Mouse (Mus musculus): ENCODE data around the gene Slc2a4. TPM values are rescaled to one million over a fixed set of nuclear protein-coding genes. Genes with fewer than 3 reads are reported as not detected.

Gene Slc2a4
- polyA plus RNA-seq, 1 experiment from 2014 or later = 2.7 TPM

GRCm38 (mm10) chr11:69979827-69980195, 31.8 kb upstream of the Slc2a4 start:
- Histone ChIP-seq H3K9ac (replicated peaks; ENCODE audit: low read depth, low read length) (peak overlapping the region; percentile 97), H3K36me3 (ENCODE audit: control insufficient read depth, insufficient read depth, low read length) (peaks cover 20% of the 10 kb centered on the region), H3K4me3 (ENCODE audit: low read depth, low read length) (peak overlapping the region; percentile 100), H3K4me1 (ENCODE audit: control insufficient read depth, insufficient read depth, low read length) (peaks cover 23% of the 10 kb centered on the region), H3K27me3 (ENCODE audit: control insufficient read depth, insufficient read depth, low read length) (no peaks in the 10 kb centered on the region), H3K9me3 (ENCODE audit: control insufficient read depth, low read length) (no peaks in the 10 kb centered on the region), H3K27ac (ENCODE audit: low read depth, low read length) (peak overlapping the region; percentile 96), H3K4me2 (ENCODE audit: low read depth, low read length) (peak overlapping the region; percentile 91)
- WGBS = 3% methylated on average over 16 of the region's 16 CpGs
- ATAC-seq (ENCODE audit: low read depth) = no peak

GRCm38 (mm10) chr11:69976271-69976670, 28.3 kb upstream of the Slc2a4 start:
- H3K4me1 ChIP-seq (ENCODE audit: control insufficient read depth, insufficient read depth, low read length) = peaks cover 4% of the 10 kb centered on the region; the same call in 1 of the 2 replicates
- 88% methylated on average over 4 of the region's 4 CpGs for WGBS
- H3K27ac ChIP-seq (ENCODE audit: low read depth, low read length) = no peak overlapping the region
- no peak overlapping the region for H3K4me3 ChIP-seq (ENCODE audit: low read depth, low read length)
- H3K9ac ChIP-seq (replicated peaks; ENCODE audit: low read depth, low read length) = no peak overlapping the region
- H3K9me3 ChIP-seq (ENCODE audit: control insufficient read depth, low read length) = no peaks in the 10 kb centered on the region
- no peaks in the 10 kb centered on the region for H3K27me3 ChIP-seq (ENCODE audit: control insufficient read depth, insufficient read depth, low read length)
- H3K4me2 ChIP-seq (ENCODE audit: low read depth, low read length) = no peak overlapping the region
- peaks cover 21% of the 10 kb centered on the region for H3K36me3 ChIP-seq (ENCODE audit: control insufficient read depth, insufficient read depth, low read length)
- no peak for ATAC-seq (ENCODE audit: low read depth)

- no peak for ATAC-seq (ENCODE audit: low read depth)
- no peaks in the 10 kb centered on the region for H3K9me3 ChIP-seq (ENCODE audit: control insufficient read depth, low read length)
- 92% methylated on average over 2 of the region's 2 CpGs for WGBS
- H3K36me3 ChIP-seq (ENCODE audit: control insufficient read depth, insufficient read depth, low read length) = peaks cover 26% of the 10 kb centered on the region
- no peak overlapping the region for H3K4me2 ChIP-seq (ENCODE audit: low read depth, low read length)
- H3K4me3 ChIP-seq (ENCODE audit: low read depth, low read length) = no peak overlapping the region
- H3K4me1 ChIP-seq (ENCODE audit: control insufficient read depth, insufficient read depth, low read length) = peaks cover 4% of the 10 kb centered on the region; the same call in 1 of the 2 replicates
- H3K27me3 ChIP-seq (ENCODE audit: control insufficient read depth, insufficient read depth, low read length) = no peaks in the 10 kb centered on the region
- no peak overlapping the region for H3K27ac ChIP-seq (ENCODE audit: low read depth, low read length)
- H3K9ac ChIP-seq (replicated peaks; ENCODE audit: low read depth, low read length) = no peak overlapping the region
These were observed 26.9 kb upstream of the Slc2a4 start for GRCm38 (mm10) chr11:69974907-69975306.

- Histone ChIP-seq H3K27me3 (ENCODE audit: control insufficient read depth, insufficient read depth, low read length) (peaks cover 20% of the 10 kb centered on the region), H3K4me3 (ENCODE audit: low read depth, low read length) (no peak overlapping the region), H3K36me3 (ENCODE audit: control insufficient read depth, insufficient read depth, low read length) (peaks cover 36% of the 10 kb centered on the region), H3K4me1 (ENCODE audit: control insufficient read depth, insufficient read depth, low read length) (peaks cover 4% of the 10 kb centered on the region; the same call in 1 of the 2 replicates), H3K9me3 (ENCODE audit: control insufficient read depth, low read length) (no peaks in the 10 kb centered on the region), H3K4me2 (ENCODE audit: low read depth, low read length) (no peak overlapping the region), H3K9ac (replicated peaks; ENCODE audit: low read depth, low read length) (no peak overlapping the region), H3K27ac (ENCODE audit: low read depth, low read length) (no peak overlapping the region)
- no peak for ATAC-seq (ENCODE audit: low read depth)
- WGBS = 88% methylated on average over 3 of the region's 3 CpGs
These were observed 22.8 kb upstream of the Slc2a4 start for GRCm38 (mm10) chr11:69970775-69971174.

DNA sequence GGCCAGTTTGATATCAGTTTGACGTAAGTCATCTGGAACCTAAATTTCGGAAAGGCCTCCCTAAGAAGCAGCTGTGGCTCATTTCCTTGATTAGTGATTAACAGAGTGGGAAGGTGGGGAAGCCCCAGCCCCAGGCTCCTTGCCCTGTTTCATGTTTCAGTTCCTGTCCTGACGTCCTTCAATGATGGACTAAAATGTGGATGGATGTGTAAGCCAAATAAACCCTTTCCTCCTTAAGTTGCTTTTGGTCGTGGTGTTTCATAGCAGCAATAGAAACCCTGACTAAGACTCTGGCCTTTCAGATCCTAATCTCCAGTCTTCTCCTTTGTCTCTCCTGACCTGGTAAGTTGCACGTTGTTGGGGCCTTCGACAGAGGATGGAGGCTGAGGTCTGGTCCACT, 22.2 kb upstream of the Slc2a4 start:
- Histone ChIP-seq H3K36me3 (ENCODE audit: control insufficient read depth, insufficient read depth, low read length) (peaks cover 35% of the 10 kb centered on the region), H3K4me1 (ENCODE audit: control insufficient read depth, insufficient read depth, low read length) (peaks cover 6% of the 10 kb centered on the region; the same call in 1 of the 2 replicates)
- 90% methylated on average over 6 of the region's 6 CpGs for WGBS

GRCm38 (mm10) chr11:69968793-69969192, 20.8 kb upstream of the Slc2a4 start:
- peaks cover 23% of the 10 kb centered on the region for H3K36me3 ChIP-seq (ENCODE audit: control insufficient read depth, insufficient read depth, low read length)
- no peak overlapping the region for H3K4me3 ChIP-seq (ENCODE audit: low read depth, low read length)
- WGBS = 82% methylated on average over 4 of the region's 4 CpGs
- H3K27me3 ChIP-seq (ENCODE audit: control insufficient read depth, insufficient read depth, low read length) = peaks cover 38% of the 10 kb centered on the region
- no peak for ATAC-seq (ENCODE audit: low read depth)
- peaks cover 9% of the 10 kb centered on the region; the same call in 1 of the 2 replicates for H3K4me1 ChIP-seq (ENCODE audit: control insufficient read depth, insufficient read depth, low read length)
- H3K9ac ChIP-seq (replicated peaks; ENCODE audit: low read depth, low read length) = no peak overlapping the region
- no peaks in the 10 kb centered on the region for H3K9me3 ChIP-seq (ENCODE audit: control insufficient read depth, low read length)
- no peak overlapping the region for H3K27ac ChIP-seq (ENCODE audit: low read depth, low read length)
- H3K4me2 ChIP-seq (ENCODE audit: low read depth, low read length) = no peak overlapping the region

More for the DNA sequence above, 22.2 kb upstream of the Slc2a4 start:
- H3K27ac ChIP-seq (ENCODE audit: low read depth, low read length) = no peak overlapping the region
- H3K9me3 ChIP-seq (ENCODE audit: control insufficient read depth, low read length) = no peaks in the 10 kb centered on the region
- no peak overlapping the region for H3K9ac ChIP-seq (replicated peaks; ENCODE audit: low read depth, low read length)
- no peak overlapping the region for H3K4me3 ChIP-seq (ENCODE audit: low read depth, low read length)
- ATAC-seq (ENCODE audit: low read depth) = no peak
- peaks cover 25% of the 10 kb centered on the region for H3K27me3 ChIP-seq (ENCODE audit: control insufficient read depth, insufficient read depth, low read length)
- H3K4me2 ChIP-seq (ENCODE audit: low read depth, low read length) = no peak overlapping the region

GRCm38 (mm10) chr11:69966860-69967517, 19.0 kb upstream of the Slc2a4 start:
- ATAC-seq (ENCODE audit: low read depth) = no peak
- 37% methylated on average over 15 of the region's 17 CpGs for WGBS
- peaks cover 48% of the 10 kb centered on the region for H3K27me3 ChIP-seq (ENCODE audit: control insufficient read depth, insufficient read depth, low read length)

DNA sequence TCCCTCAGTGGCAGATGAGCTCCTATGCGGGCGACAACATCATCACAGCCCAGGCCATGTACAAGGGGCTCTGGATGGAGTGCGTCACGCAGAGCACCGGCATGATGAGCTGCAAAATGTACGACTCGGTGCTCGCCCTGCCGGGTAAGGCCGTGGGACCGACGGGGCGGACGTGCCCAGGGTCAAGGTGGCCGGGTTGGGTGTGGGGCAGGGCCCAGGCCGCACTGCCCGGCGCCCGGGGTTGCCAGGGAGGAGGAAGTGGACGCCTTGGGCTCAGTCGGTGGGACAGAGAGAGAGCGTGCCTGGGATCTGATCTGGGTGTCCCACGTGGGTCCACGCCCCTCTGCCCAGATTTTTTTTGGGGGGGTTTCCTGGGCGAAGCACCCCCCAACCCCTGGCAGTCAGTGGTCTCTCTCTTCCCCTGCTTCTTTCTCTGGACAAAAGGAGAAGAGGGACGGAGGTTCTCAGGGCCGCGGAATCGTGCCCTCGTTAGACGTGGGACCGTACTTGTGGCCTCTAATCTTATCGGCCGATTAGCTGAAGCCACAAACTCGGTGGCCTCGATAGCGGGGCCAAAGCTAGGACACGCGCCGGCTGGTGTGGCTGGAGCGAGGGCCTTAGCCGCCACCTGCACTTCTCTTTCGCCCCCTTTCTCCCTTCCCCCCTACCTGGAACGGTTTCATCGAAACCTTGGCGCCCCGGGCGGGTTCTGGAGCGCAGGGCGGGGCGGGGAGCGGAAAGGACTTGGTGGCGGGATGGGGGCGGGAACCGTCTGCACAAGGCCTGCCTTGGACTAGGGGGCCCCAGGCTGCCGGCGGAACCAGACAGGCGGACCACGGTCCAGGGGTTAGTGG, 18.2 kb upstream of the Slc2a4 start:
- peak overlapping the region; percentile 38 for H3K4me2 ChIP-seq (ENCODE audit: low read depth, low read length)
- peaks cover 19% of the 10 kb centered on the region for H3K36me3 ChIP-seq (ENCODE audit: control insufficient read depth, insufficient read depth, low read length)
- peaks cover 9% of the 10 kb centered on the region; the same call in 1 of the 2 replicates for H3K4me1 ChIP-seq (ENCODE audit: control insufficient read depth, insufficient read depth, low read length)
- H3K27ac ChIP-seq (ENCODE audit: low read depth, low read length) = no peak overlapping the region
- H3K9me3 ChIP-seq (ENCODE audit: control insufficient read depth, low read length) = no peaks in the 10 kb centered on the region
- ATAC-seq (ENCODE audit: low read depth) = no peak
- under 1% methylated on average over 55 of the region's 59 CpGs for WGBS
- H3K27me3 ChIP-seq (ENCODE audit: control insufficient read depth, insufficient read depth, low read length) = peaks cover 48% of the 10 kb centered on the region
- H3K4me3 ChIP-seq (ENCODE audit: low read depth, low read length) = peak overlapping the region; percentile 21; the same call in 1 of the 2 replicates
- 0 out of 2 replicates have a peak overlapping the region, but pooled peaks have one; percentile 28 for H3K9ac ChIP-seq (replicated peaks; ENCODE audit: low read depth, low read length)

More at GRCm38 (mm10) chr11:69966860-69967517, 19.0 kb upstream of the Slc2a4 start:
- peak overlapping the region; percentile 21; the same call in 1 of the 2 replicates for H3K4me3 ChIP-seq (ENCODE audit: low read depth, low read length)
- H3K27ac ChIP-seq (ENCODE audit: low read depth, low read length) = no peak overlapping the region
- H3K36me3 ChIP-seq (ENCODE audit: control insufficient read depth, insufficient read depth, low read length) = peaks cover 19% of the 10 kb centered on the region
- H3K4me2 ChIP-seq (ENCODE audit: low read depth, low read length) = peak overlapping the region; percentile 38
- no peak overlapping the region for H3K9ac ChIP-seq (replicated peaks; ENCODE audit: low read depth, low read length)
- peaks cover 9% of the 10 kb centered on the region; the same call in 1 of the 2 replicates for H3K4me1 ChIP-seq (ENCODE audit: control insufficient read depth, insufficient read depth, low read length)
- no peaks in the 10 kb centered on the region for H3K9me3 ChIP-seq (ENCODE audit: control insufficient read depth, low read length)

Measured in neural tube, embryonic 14.5 days (tissue).